Mouse (Mus musculus) forebrain, embryonic 14.5 days (tissue): Measurements from ENCODE around the gene Reln. TPM values are rescaled to one million over a fixed set of nuclear protein-coding genes. Genes with fewer than 3 reads are reported as not detected.

Experiments used
- ATAC-seq: fragments of 200-750 bp; cut with Nextera tagmentation; 2 replicates; pipeline ENCODE4 v1.8.0; 2017; ENCODE audit warnings: mild to moderate bottlenecking, moderate library complexity
- DNase-seq: peaks from one replicate; pipeline ENCODE4 v3.0.0-alpha.2; 2015; ENCODE audit warnings: low spot score
- H3K27ac ChIP-seq: fragments of 300-500 bp; sonication (generic); 2 replicates; pipeline ENCODE4 v1.5.1; 2014; ENCODE audit warnings: low read depth, mild to moderate bottlenecking, control low read depth, low read length, moderate library complexity
- H3K27me3 ChIP-seq: fragments of 300-500 bp; sonication (generic); replicated peaks from 2 replicates; pipeline ENCODE4 v1.6.1; 2014; ENCODE audit warnings: low read length, control low read depth, mixed read lengths; ENCODE audit not compliant: control insufficient read depth, insufficient read depth
- H3K36me3 ChIP-seq: fragments of 300-500 bp; sonication (generic); 2 replicates; pipeline ENCODE4 v1.6.1; 2014; ENCODE audit warnings: low read length, control low read depth; ENCODE audit not compliant: control insufficient read depth, insufficient read depth
- H3K4me1 ChIP-seq: fragments of 300-500 bp; sonication (generic); 2 replicates; pipeline ENCODE4 v1.6.1; 2014; ENCODE audit warnings: antibody characterized with exemption, low read length, control low read depth; ENCODE audit not compliant: control insufficient read depth, insufficient read depth
- H3K4me2 ChIP-seq: fragments of 300-500 bp; sonication (generic); 2 replicates; pipeline ENCODE4 v1.6.1; 2014; ENCODE audit warnings: mild to moderate bottlenecking, control low read depth, low read length
- H3K4me3 ChIP-seq: fragments of 300-500 bp; sonication (generic); 2 replicates; pipeline ENCODE4 v1.5.1; 2014; ENCODE audit warnings: low read depth, low read length, control low read depth
- H3K9ac ChIP-seq: fragments of 300-500 bp; sonication (generic); 2 replicates; pipeline ENCODE4 v1.6.1; 2014; ENCODE audit warnings: mild to moderate bottlenecking, low read length, control low read depth, moderate library complexity
- H3K9me3 ChIP-seq: fragments of 300-500 bp; sonication (generic); replicated peaks from 2 replicates; pipeline ENCODE4 v1.6.1; 2016; ENCODE audit warnings: low read length, control low read depth, mixed read lengths; ENCODE audit not compliant: control insufficient read depth
- WGBS: fragments of 180-500 bp; shearing (Covaris S2); extraction: QIAGEN DNeasy Blood & Tissue Kit; methylation state at CpG from one replicate; pipeline ENCODE4 v1.1.7; 2014; 5-methylcytosine and 5-hydroxymethylcytosine counted together
- polyA plus RNA-seq: library from polyadenylated mRNA; unstranded; fragments of >200 nt; fragmentation: Nextera tagmentation; extraction: Ambion mirVana; gene quantifications from 2 replicates; pipeline ENCODE4 v1.2.1, GENCODE M21; 2014

Reln gene
- polyA plus RNA-seq, 1 experiment from 2014 or later, result 61.7 TPM

DNA sequence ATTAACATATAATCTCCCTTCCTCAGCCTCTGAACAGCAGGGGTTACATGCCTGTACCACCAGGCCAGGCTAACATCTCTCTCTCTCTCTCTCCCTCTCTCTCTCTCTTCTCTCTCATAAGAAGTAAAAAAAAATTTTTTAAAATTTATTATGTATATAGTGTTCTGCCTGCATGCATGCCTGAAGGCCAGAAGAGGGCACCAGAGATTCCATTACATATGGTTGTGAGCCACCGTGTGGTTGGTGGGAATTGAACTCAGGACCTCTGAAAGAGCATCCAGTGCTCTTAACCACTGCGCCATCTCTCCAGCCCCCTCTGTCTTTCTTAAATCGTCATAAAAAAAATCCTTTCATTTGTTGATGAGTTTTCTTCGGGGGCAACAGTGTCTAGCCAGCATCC lies 499.8 kb downstream of the Reln start:
- DNase-seq, result no peak
- H3K27ac ChIP-seq, result no peak overlapping the region
- H3K4me2 ChIP-seq, result no peak overlapping the region
- no peaks in the 10 kb centered on the region for H3K27me3 ChIP-seq
- no peak overlapping the region for H3K9ac ChIP-seq
- no peaks in the 10 kb centered on the region for H3K4me1 ChIP-seq
- H3K4me3 ChIP-seq, result no peak overlapping the region
- no peak for ATAC-seq
- 73% methylated on average over 4 of the region's 4 CpGs for WGBS
- H3K36me3 ChIP-seq, result no peaks in the 10 kb centered on the region
- H3K9me3 ChIP-seq, result no peaks in the 10 kb centered on the region

Other genes with a start within 250 kb of the Reln start
- 47.3 and 48.1 TPM in 2 replicates for gene Orc5, start 205.7 kb upstream of the Reln start, polyA plus RNA-seq